Mouse (Mus musculus) neural tube, embryonic 13.5 days (tissue): Measurements from ENCODE around the gene Sec16a. TPM values are rescaled to one million over a fixed set of nuclear protein-coding genes. Genes with fewer than 3 reads are reported as not detected.

Source experiments
- ATAC-seq: fragments of 200-750 bp; cut with Nextera tagmentation; 2 replicates; pipeline ENCODE4 v1.8.0; 2017; ENCODE audit warnings: low read depth, mild to moderate bottlenecking, moderate TSS enrichment, moderate library complexity
- H3K27ac ChIP-seq: fragments of 300-500 bp; sonication (generic); replicated peaks from 2 replicates; pipeline ENCODE4 v1.5.1; 2015; ENCODE audit warnings: moderate library complexity, mild to moderate bottlenecking, inconsistent platforms
- H3K27me3 ChIP-seq: fragments of 300-500 bp; sonication (generic); 2 replicates; pipeline ENCODE4 v1.6.1; 2015; ENCODE audit warnings: mild to moderate bottlenecking, inconsistent platforms
- H3K36me3 ChIP-seq: fragments of 300-500 bp; sonication (generic); 2 replicates; pipeline ENCODE4 v1.6.1; 2015; ENCODE audit warnings: mild to moderate bottlenecking, inconsistent platforms
- H3K4me1 ChIP-seq: fragments of 300-500 bp; sonication (generic); replicated peaks from 2 replicates; pipeline ENCODE4 v1.6.1; 2015; ENCODE audit warnings: inconsistent platforms
- H3K4me2 ChIP-seq: fragments of 300-500 bp; sonication (generic); 2 replicates; pipeline ENCODE4 v1.6.1; 2015; ENCODE audit warnings: inconsistent platforms, mild to moderate bottlenecking, moderate library complexity
- H3K4me3 ChIP-seq: fragments of 300-500 bp; sonication (generic); 2 replicates; pipeline ENCODE4 v1.5.1; 2015; ENCODE audit warnings: mild to moderate bottlenecking, inconsistent platforms
- H3K9ac ChIP-seq: fragments of 300-500 bp; sonication (generic); 2 replicates; pipeline ENCODE4 v1.6.1; 2015; ENCODE audit warnings: moderate library complexity, mild to moderate bottlenecking, inconsistent platforms
- H3K9me3 ChIP-seq: fragments of 300-500 bp; sonication (generic); 2 replicates; pipeline ENCODE4 v1.6.1; 2016; ENCODE audit warnings: inconsistent platforms
- WGBS: fragments of 180-500 bp; shearing (Covaris S2); methylation state at CpG from one replicate; pipeline ENCODE4 v1.1.7; 2015; 5-methylcytosine and 5-hydroxymethylcytosine counted together
- polyA plus RNA-seq: library from polyadenylated mRNA; unstranded; fragments of >200 nt; fragmentation: Nextera tagmentation; extraction: Ambion mirVana; gene quantifications from 2 replicates; pipeline ENCODE4 v1.2.1, GENCODE M21; 2015

Sec16a gene
- polyA plus RNA-seq, 1 experiment from 2014 or later, result 18.4 TPM

GRCm38 (mm10) chr2:26423086-26423485 lies 21.9 kb downstream of the Sec16a start:
- no peak overlapping the region for H3K27ac ChIP-seq
- 95% methylated on average over 1 of the region's 1 CpGs for WGBS
- H3K9me3 ChIP-seq, result no peaks in the 10 kb centered on the region
- H3K36me3 ChIP-seq, result peaks cover 95% of the 10 kb centered on the region
- no peak overlapping the region for H3K9ac ChIP-seq
- no peaks in the 10 kb centered on the region for H3K27me3 ChIP-seq
- H3K4me1 ChIP-seq, result no peaks in the 10 kb centered on the region
- no peak overlapping the region for H3K4me3 ChIP-seq
- no peak for ATAC-seq
- H3K4me2 ChIP-seq, result no peak overlapping the region

GRCm38 (mm10) chr2:26421969-26422368 lies 23.0 kb downstream of the Sec16a start:
- 92% methylated on average over 2 of the region's 2 CpGs for WGBS
- Histone ChIP-seq H3K4me3 (no peak overlapping the region), H3K4me2 (no peak overlapping the region), H3K4me1 (no peaks in the 10 kb centered on the region), H3K9ac (no peak overlapping the region), H3K27ac (no peak overlapping the region), H3K27me3 (no peaks in the 10 kb centered on the region), H3K36me3 (peaks cover 96% of the 10 kb centered on the region), H3K9me3 (no peaks in the 10 kb centered on the region)
- no peak for ATAC-seq

GRCm38 (mm10) chr2:26418120-26418519 lies 26.9 kb downstream of the Sec16a start:
- no peaks in the 10 kb centered on the region for H3K4me1 ChIP-seq
- 83% methylated on average over 1 of the region's 1 CpGs for WGBS
- H3K9me3 ChIP-seq, result no peaks in the 10 kb centered on the region
- H3K4me2 ChIP-seq, result no peak overlapping the region
- no peak overlapping the region for H3K4me3 ChIP-seq
- H3K9ac ChIP-seq, result no peak overlapping the region
- no peak overlapping the region for H3K27ac ChIP-seq
- no peak for ATAC-seq
- no peaks in the 10 kb centered on the region for H3K27me3 ChIP-seq
- H3K36me3 ChIP-seq, result peaks cover 98% of the 10 kb centered on the region

GRCm38 (mm10) chr2:26417066-26417465 lies 27.9 kb downstream of the Sec16a start:
- H3K4me1 ChIP-seq, result no peaks in the 10 kb centered on the region
- no peak overlapping the region for H3K4me3 ChIP-seq
- no peak overlapping the region for H3K9ac ChIP-seq
- H3K36me3 ChIP-seq, result peaks cover 98% of the 10 kb centered on the region
- no peaks in the 10 kb centered on the region for H3K27me3 ChIP-seq
- no peak overlapping the region for H3K27ac ChIP-seq
- ATAC-seq, result no peak
- no peak overlapping the region for H3K4me2 ChIP-seq
- H3K9me3 ChIP-seq, result no peaks in the 10 kb centered on the region

- peaks cover 30% of the 10 kb centered on the region for H3K4me1 ChIP-seq
- no peaks in the 10 kb centered on the region for H3K9me3 ChIP-seq
- H3K9ac ChIP-seq, result no peak overlapping the region
- WGBS, result 73% methylated on average over 4 of the region's 5 CpGs
- ATAC-seq, result no peak
- no peak overlapping the region for H3K4me2 ChIP-seq
- H3K27me3 ChIP-seq, result no peaks in the 10 kb centered on the region
- H3K27ac ChIP-seq, result no peak overlapping the region
- H3K4me3 ChIP-seq, result no peak overlapping the region
- H3K36me3 ChIP-seq, result peaks cover 63% of the 10 kb centered on the region
Measured at GRCm38 (mm10) chr2:26410931-26411411, 34.0 kb downstream of the Sec16a start.

- H3K27ac ChIP-seq, result no peak overlapping the region; the same call in 1 of the 2 replicates
- no peak for ATAC-seq
- H3K9me3 ChIP-seq, result no peaks in the 10 kb centered on the region
- H3K36me3 ChIP-seq, result peaks cover 57% of the 10 kb centered on the region
- no peak overlapping the region for H3K4me3 ChIP-seq
- WGBS, result 77% methylated on average over 5 of the region's 5 CpGs
- peaks cover 39% of the 10 kb centered on the region for H3K4me1 ChIP-seq
- H3K4me2 ChIP-seq, result no peak overlapping the region
- H3K27me3 ChIP-seq, result no peaks in the 10 kb centered on the region
- no peak overlapping the region for H3K9ac ChIP-seq
Measured at GRCm38 (mm10) chr2:26410091-26410490, 34.9 kb downstream of the Sec16a start.

GRCm38 (mm10) chr2:26409362-26409761 lies 35.7 kb downstream of the Sec16a start:
- WGBS, result 59% methylated on average over 3 of the region's 3 CpGs
- Histone ChIP-seq H3K36me3 (peaks cover 50% of the 10 kb centered on the region), H3K27me3 (no peaks in the 10 kb centered on the region), H3K9ac (no peak overlapping the region), H3K9me3 (no peaks in the 10 kb centered on the region), H3K4me1 (peaks cover 45% of the 10 kb centered on the region), H3K4me2 (peak overlapping the region; percentile 99), H3K27ac (no peak overlapping the region), H3K4me3 (peak overlapping the region; percentile 94)
- peak; percentile 34; the same call in 1 of the 2 replicates for ATAC-seq

- Histone ChIP-seq H3K27ac (peak within 1 kb of the TSS; percentile 77), H3K9me3 (no peaks in the 10 kb centered on the region), H3K9ac (peak within 1 kb of the TSS; percentile 93), H3K36me3 (peaks cover 43% of the 10 kb centered on the region), H3K4me3 (peak within 1 kb of the TSS; percentile 94), H3K4me1 (peaks cover 46% of the 10 kb centered on the region), H3K27me3 (no peaks in the 10 kb centered on the region), H3K4me2 (peak within 1 kb of the TSS; percentile 99)
- under 1% methylated on average over 57 of the region's 57 CpGs for whole genome bisulfite sequencing
- peak; percentile 97 for ATAC-seq
Measured at GRCm38 (mm10) chr2:26408515-26409356, 36.3 kb downstream of the Sec16a start, which contains the start of gene Inpp5e. Gene Inpp5e, minus strand, starts transcription at chr2:26409203.

GRCm38 (mm10) chr2:26403306-26403705 lies 41.7 kb downstream of the Sec16a start:
- Histone ChIP-seq H3K27ac (no peak overlapping the region), H3K9me3 (no peaks in the 10 kb centered on the region), H3K4me2 (no peak overlapping the region), H3K36me3 (peaks cover 47% of the 10 kb centered on the region), H3K9ac (no peak overlapping the region), H3K4me3 (no peak overlapping the region), H3K27me3 (no peaks in the 10 kb centered on the region), H3K4me1 (peaks cover 44% of the 10 kb centered on the region)
- WGBS, result 78% methylated on average over 8 of the region's 8 CpGs
- ATAC-seq, result no peak

GRCm38 (mm10) chr2:26402265-26402664 lies 42.8 kb downstream of the Sec16a start:
- 89% methylated on average over 1 of the region's 1 CpGs for whole genome bisulfite sequencing
- Histone ChIP-seq H3K27ac (no peak overlapping the region), H3K4me2 (no peak overlapping the region), H3K27me3 (no peaks in the 10 kb centered on the region), H3K9ac (no peak overlapping the region), H3K9me3 (no peaks in the 10 kb centered on the region), H3K4me1 (peaks cover 33% of the 10 kb centered on the region), H3K4me3 (no peak overlapping the region), H3K36me3 (peaks cover 57% of the 10 kb centered on the region)
- no peak for ATAC-seq

- H3K9ac ChIP-seq, result no peak overlapping the region
- H3K4me2 ChIP-seq, result no peak overlapping the region
- no peak overlapping the region for H3K4me3 ChIP-seq
- H3K4me1 ChIP-seq, result peaks cover 21% of the 10 kb centered on the region
- no peak overlapping the region for H3K27ac ChIP-seq
- H3K27me3 ChIP-seq, result no peaks in the 10 kb centered on the region
- WGBS, result 92% methylated on average over 4 of the region's 4 CpGs
- H3K36me3 ChIP-seq, result peaks cover 68% of the 10 kb centered on the region
- no peak for ATAC-seq
- H3K9me3 ChIP-seq, result no peaks in the 10 kb centered on the region
Measured at GRCm38 (mm10) chr2:26401023-26401422, 44.0 kb downstream of the Sec16a start.

GRCm38 (mm10) chr2:26400296-26400695 lies 44.7 kb downstream of the Sec16a start:
- no peak for ATAC-seq
- H3K4me1 ChIP-seq, result peaks cover 14% of the 10 kb centered on the region
- peaks cover 72% of the 10 kb centered on the region for H3K36me3 ChIP-seq
- WGBS, result 92% methylated on average over 5 of the region's 5 CpGs
- no peaks in the 10 kb centered on the region for H3K27me3 ChIP-seq
- H3K9me3 ChIP-seq, result no peaks in the 10 kb centered on the region
- H3K9ac ChIP-seq, result no peak overlapping the region
- H3K4me2 ChIP-seq, result no peak overlapping the region
- H3K27ac ChIP-seq, result no peak overlapping the region
- no peak overlapping the region for H3K4me3 ChIP-seq
